Mouse (Mus musculus): ENCODE results near the gene Nol9.

- no peak for TF ChIP-seq POLR2A (IDR thresholded peaks at IDR 0.05; ENCODE audit: low read depth, low read length)
- TF ChIP-seq CTCF (conservative IDR thresholded peaks at IDR 0.05; ENCODE audit: insufficient read depth, insufficient read length, low read depth, low read length) = no peak
Observed at GRCm38 (mm10) chr4:152008148-152008500, 31.0 kb upstream of the Nol9 start.
